Mouse (Mus musculus) ZHBTc4 (cell line): Measurements from ENCODE around the gene Aprt.

ENCODE experiments used
- DNase-seq: peaks from one replicate; pipeline ENCODE4 v3.0.0-alpha.2; 2011; ENCODE audit warnings: low read depth, low spot score

Aprt gene

GRCm38 (mm10) chr8:122586171-122586570 is 9.5 kb upstream of the Aprt start:
- peak; percentile 28 for DNase-seq

GRCm38 (mm10) chr8:122585411-122585891 is 8.7 kb upstream of the Aprt start:
- no peak for DNase-seq

- no peak for DNase-seq
Observed at GRCm38 (mm10) chr8:122584981-122585380, 8.3 kb upstream of the Aprt start.

- peak; percentile 38 for DNase-seq
Observed at GRCm38 (mm10) chr8:122580926-122581325, 4.2 kb upstream of the Aprt start.

- DNase-seq = peak; percentile 75
Observed at GRCm38 (mm10) chr8:122579196-122579595, 2.5 kb upstream of the Aprt start.

- no peak for DNase-seq
Observed at GRCm38 (mm10) chr8:122577116-122577515, 407 bp upstream of the Aprt start.

- DNase-seq = peak; percentile 16
Observed at GRCm38 (mm10) chr8:122575735-122576647, 718 bp downstream of the Aprt start.

- no peak for DNase-seq
Observed at GRCm38 (mm10) chr8:122575286-122575685, 1.4 kb downstream of the Aprt start.

GRCm38 (mm10) chr8:122574667-122575251 is 1.9 kb downstream of the Aprt start:
- DNase-seq = peak; percentile 74

- DNase-seq = no peak
Observed at GRCm38 (mm10) chr8:122574264-122574663, 2.4 kb downstream of the Aprt start.

GRCm38 (mm10) chr8:122573577-122573976 is 3.1 kb downstream of the Aprt start:
- DNase-seq = peak; percentile 15

- peak; percentile 28 for DNase-seq
Observed at GRCm38 (mm10) chr8:122573176-122573575, 3.5 kb downstream of the Aprt start.

- DNase-seq = no peak
Observed at GRCm38 (mm10) chr8:122572751-122573150, 4.0 kb downstream of the Aprt start.

- peak; percentile 26 for DNase-seq
Observed at GRCm38 (mm10) chr8:122571750-122572267, 4.9 kb downstream of the Aprt start.

GRCm38 (mm10) chr8:122571153-122571552 is 5.6 kb downstream of the Aprt start:
- DNase-seq = no peak

- DNase-seq = peak; percentile 17
Observed at GRCm38 (mm10) chr8:122569996-122570395, 6.7 kb downstream of the Aprt start.

GRCm38 (mm10) chr8:122569329-122569728 is 7.4 kb downstream of the Aprt start:
- peak; percentile 29 for DNase-seq

GRCm38 (mm10) chr8:122568881-122569309 is 7.8 kb downstream of the Aprt start:
- DNase-seq = peak; percentile 22

GRCm38 (mm10) chr8:122568109-122568504 is 8.6 kb downstream of the Aprt start:
- DNase-seq = no peak

- peak; percentile 99 for DNase-seq
Observed at GRCm38 (mm10) chr8:122567361-122568108, 9.2 kb downstream of the Aprt start, which contains the start of gene Cdt1. TSS of gene Cdt1 (plus strand) at chr8:122568015.

- peak; percentile 52 for DNase-seq
Observed at GRCm38 (mm10) chr8:122566766-122567165, 9.9 kb downstream of the Aprt start.
